Mouse (Mus musculus) left cerebral cortex, adult 11 months (tissue): Measurements from ENCODE around the gene Cc2d2b.
A peak's percentile ranks its signal among the peaks of the same experiment; 100 is the strongest.

ENCODE experiments used
- DNase-seq: peaks from one replicate; pipeline ENCODE4 v3.0.0; 2022; ENCODE audit warnings: low spot score

The Cc2d2b gene

DNA sequence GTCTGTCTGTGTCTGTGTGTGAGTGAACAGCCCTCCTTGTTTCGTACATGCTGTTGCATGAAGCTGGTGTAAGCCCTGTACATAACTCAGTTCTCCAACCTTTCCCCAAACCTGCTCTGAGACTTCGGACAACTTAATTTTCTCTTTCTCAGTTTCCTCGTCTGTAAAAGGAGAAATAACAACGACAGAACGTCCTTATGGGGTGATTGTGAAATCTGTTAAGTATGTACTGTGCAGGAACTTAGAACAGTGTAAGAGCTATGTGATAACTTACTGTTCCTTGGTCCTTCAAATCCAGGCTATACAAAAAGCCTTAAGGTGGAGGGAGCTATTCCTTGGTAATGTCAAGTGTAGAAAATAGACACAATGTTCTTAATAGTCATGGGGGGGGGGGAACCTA, 83.8 kb downstream of the Cc2d2b start:
- no peak for DNase-seq

DNA sequence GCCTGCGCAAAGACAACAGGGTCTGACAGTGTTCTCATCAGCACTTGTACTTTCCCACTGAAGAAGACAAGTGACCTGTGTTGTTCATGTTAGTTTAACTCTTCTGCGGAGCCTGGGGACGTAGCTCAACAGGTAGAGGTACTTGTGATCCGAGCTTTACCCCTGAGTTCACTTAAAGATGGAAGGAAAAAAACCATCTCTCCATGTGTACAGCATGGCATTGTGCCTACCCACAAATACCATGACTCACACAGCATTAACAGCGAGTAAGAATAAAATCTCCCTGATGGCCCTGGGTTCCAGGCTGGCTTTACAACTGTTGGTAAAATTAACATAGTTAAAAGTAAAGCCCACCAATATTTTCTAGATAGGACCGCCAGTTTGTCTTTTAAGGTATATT, 85.9 kb downstream of the Cc2d2b start:
- DNase-seq = no peak

DNA sequence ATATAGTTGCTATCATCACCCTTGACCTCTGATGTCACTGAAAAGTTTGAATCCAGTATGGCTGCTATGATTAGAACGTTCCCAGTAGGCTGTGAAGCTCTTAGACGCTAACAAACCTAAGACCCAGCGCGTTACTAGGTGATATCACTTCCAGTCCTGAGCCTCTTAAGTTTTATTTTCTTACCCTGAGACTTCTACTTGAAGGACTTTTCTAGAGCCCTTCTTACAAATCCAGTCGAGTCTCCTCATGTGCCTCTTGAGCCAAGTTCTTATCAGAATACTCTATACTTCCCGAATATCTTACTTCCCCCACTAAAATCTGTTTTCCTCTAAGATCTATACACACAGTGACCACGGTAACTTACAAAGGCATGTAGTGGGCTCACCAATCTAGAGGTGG, 89.7 kb downstream of the Cc2d2b start:
- no peak for DNase-seq

DNA sequence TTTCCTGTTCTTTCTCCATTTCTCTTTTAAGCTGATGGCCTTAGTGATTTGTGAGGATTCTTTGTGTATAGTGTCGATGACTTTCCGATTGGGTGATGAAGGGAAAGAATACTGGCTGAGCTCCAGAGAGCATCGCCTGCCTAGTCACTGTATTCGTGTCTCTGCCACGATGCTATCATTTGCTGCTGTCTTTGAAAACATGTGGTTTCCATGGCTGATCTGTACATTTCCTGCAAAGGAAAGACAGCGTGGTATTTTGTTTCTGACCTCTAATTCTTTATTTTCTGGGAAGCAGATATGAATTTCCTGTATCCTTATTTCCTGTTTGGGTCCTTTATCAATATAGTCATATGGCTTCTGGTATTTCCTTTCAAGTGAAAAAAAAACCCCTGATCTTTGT, 91.8 kb downstream of the Cc2d2b start:
- DNase-seq = no peak

DNA sequence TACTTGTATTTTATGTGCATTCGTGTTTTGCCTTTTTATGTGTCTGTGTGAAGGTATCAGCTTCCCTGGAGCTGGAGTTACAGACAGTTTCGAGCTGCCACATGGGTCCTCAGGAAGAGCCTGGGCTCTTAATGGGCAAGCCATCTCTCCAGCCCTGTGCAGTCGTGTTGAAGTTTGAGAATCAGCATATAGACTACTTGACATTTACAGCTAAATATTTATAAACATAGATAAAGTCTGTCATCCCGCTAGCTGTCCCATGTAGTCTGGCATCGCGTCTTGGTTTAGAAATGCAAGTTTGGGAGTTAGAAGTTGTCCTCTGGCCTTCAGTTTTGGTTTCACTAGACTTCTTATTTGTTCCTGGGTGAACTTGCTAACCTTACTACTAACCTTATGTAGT, 92.5 kb downstream of the Cc2d2b start:
- no peak for DNase-seq

DNA sequence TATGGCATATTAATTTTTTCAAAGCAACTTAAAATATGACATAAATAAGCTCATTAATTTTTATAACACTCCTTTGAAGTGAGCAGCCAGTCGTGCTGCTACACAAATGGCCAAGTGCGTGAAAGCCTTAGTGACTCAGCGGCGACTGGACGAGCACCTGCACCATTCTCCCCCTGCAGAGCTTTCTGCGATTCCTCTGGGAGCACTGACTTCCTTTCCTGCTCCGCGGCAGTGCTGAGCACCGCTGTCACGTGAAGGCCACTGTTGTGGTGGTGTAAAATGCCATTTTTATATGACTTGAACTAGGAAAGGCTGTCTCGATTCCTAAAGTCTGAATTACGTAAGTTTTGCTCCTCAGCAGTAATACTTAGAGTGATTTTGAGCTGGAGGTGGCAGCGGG, 93.0 kb downstream of the Cc2d2b start:
- no peak for DNase-seq

DNA sequence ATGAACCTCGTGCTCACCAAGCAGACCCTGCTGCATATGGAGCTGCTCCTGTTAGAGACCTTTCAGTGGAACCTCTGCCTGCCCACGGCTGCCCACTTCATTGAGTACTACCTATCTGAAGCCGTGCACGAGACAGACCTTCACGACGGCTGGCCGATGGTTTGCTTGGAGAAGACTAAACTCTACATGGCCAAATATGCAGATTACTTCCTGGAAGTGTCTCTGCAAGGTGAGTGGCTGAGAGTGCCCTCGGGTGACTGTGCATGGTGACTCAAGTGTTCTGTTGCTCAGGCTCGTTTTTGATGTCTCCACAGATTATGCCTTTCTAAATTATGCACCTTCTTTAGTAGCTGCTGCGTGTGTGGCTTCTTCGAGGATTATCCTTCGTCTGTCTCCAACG, 96.2 kb downstream of the Cc2d2b start:
- DNase-seq = no peak

DNA sequence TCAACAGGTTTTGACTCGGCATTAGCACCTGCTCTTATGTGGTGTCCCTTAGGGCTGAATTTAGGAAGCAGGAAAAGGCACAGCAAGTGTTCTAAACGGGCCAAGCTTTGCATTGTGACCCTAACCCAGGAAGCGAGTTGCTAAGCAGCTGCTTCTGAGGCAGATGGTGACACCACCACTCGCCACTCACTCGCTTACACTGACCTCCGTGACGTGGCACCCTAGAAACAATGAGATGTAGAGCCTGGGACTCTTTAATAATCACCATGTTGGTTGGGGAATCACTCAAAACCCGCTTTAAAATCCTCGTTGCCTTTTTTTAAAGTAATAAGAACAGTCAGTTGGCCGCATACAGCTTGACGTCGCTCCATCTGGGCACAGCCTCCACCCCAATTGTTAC, 100.8 kb downstream of the Cc2d2b start:
- DNase-seq = no peak

DNA sequence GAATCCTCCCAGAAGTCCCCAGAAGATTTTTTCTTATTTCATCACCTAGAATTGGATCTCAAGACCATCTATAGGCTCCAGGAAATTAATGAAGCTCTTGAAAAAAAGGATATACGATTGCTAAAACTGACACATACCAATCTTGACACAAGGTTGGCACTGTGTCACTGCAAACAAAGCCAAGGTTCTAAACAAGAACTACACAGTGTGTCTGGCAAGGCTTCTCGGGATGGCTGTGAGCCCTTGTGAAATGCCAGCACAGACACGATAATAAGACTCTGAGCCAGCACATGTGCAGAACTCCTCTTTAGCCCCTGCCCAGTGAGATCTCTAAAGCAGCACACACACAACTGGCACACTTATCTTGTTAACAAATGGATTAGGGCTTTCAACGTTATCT, 111.0 kb downstream of the Cc2d2b start:
- DNase-seq = no peak

DNA sequence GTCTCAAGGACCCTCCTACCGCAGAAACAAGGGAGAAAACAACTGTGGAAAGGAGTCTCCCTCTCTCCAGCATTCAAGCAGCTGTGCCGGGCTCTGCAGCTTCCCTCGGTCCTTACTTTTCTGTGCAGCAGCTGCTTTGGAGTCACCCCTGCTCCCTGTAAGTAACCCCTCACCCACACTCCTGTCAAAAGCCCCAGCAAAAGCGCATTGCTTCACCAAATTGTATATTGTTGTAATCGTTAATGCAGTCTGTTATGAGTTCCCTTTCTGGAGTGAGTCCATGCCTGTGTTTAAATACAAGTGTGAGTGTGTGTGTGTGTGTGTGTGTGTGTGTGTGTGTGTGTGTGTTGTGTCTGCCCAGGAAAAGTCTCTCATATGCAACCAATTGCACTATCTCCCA, 119.7 kb downstream of the Cc2d2b start:
- DNase-seq = no peak

DNA sequence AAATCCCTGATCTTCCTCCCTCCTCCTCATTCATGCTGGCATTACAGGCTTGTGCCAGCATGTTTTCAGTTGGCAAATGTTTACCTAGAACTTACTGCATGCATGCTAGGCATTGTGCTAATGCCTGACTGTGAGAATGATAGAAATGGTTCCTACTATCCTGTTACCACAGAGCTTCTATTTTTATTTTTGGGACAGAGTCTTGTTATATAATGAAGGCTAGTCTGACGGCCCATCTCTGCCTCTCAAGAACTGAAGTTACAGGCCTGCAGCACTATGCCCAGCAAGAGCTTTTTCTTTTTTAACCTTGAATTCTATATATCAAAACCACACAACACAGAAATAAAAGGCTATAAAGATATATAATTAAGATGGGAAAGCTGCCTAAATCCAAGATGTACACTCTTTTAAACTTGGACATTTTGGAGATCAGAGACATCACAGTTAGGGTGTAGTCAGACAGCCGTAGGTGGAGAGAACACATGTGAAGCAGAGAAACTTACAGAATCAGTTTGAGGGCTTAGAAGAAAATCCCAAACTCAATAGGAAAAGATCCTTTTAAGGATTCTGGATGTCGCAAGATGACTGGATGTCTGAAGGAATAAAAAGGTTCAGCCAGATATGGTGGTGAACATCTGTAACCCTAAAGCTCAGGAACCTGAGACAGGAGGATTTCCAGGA, 121.0 kb downstream of the Cc2d2b start:
- DNase-seq = no peak

DNA sequence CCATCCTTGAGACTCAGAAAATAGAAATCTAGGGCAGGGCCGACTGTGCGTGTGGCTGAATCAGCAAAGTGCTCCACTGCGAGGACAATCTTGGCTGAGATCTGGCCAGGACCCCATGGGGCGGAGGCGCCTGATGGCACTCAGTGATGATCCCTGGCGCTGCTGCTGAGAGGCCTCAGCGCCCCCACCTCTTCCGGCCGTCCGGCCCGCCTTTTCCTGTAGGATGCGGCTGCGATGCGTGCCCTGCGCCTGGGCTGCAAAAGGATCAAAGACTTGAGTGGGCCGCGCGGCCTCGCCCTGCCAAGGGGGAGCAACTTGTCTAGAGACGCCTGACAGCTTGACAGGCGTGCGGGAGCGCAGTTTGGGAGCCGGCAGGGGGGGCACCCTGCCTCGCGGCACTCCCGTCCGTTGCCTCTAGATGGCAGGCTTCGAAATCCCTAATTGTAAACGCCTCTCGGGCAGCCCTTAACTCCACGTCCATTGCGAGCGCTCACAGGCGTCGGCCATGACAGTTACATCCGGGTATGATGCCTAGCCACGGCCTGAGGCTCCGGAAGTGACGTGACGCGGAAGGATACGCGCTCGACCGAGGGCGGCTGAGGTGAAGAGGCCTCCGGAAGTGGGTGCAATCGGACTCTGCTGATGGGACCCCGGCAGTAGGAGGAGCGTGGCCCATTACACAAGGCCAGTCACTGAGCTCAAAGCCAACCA, 124.6 kb downstream of the Cc2d2b start:
- DNase-seq = peak; percentile 86
